Mouse (Mus musculus) NIH3T3 (cell line): ENCODE measurements around the gene Wnt3a.
A peak's percentile ranks its signal among the peaks of the same experiment; 100 is the strongest.

Source experiments
- DNase-seq: peaks from one replicate; pipeline ENCODE4 v3.0.0-alpha.2; 2012; ENCODE audit warnings: low read depth

Wnt3a gene

GRCm38 (mm10) chr11:59262308-59262707, 28.2 kb downstream of the Wnt3a start:
- DNase-seq = no peak

GRCm38 (mm10) chr11:59260706-59261493, 29.7 kb downstream of the Wnt3a start:
- DNase-seq = no peak

- no peak for DNase-seq
Observed at GRCm38 (mm10) chr11:59259647-59260046, 30.9 kb downstream of the Wnt3a start.

- no peak for DNase-seq
Observed at GRCm38 (mm10) chr11:59248101-59248500, 42.5 kb downstream of the Wnt3a start.

GRCm38 (mm10) chr11:59243856-59244255, 46.7 kb downstream of the Wnt3a start:
- no peak for DNase-seq

- DNase-seq = no peak
Observed at GRCm38 (mm10) chr11:59241841-59242240, 48.7 kb downstream of the Wnt3a start.

GRCm38 (mm10) chr11:59239796-59240195, 50.8 kb downstream of the Wnt3a start:
- no peak for DNase-seq

GRCm38 (mm10) chr11:59239428-59239785, 51.1 kb downstream of the Wnt3a start:
- no peak for DNase-seq

GRCm38 (mm10) chr11:59238525-59239427, 51.8 kb downstream of the Wnt3a start:
- DNase-seq = peak; percentile 37

GRCm38 (mm10) chr11:59232797-59233196, 57.8 kb downstream of the Wnt3a start:
- peak; percentile 30 for DNase-seq

- DNase-seq = peak; percentile 71
Observed at GRCm38 (mm10) chr11:59230144-59230760, 60.3 kb downstream of the Wnt3a start.

- DNase-seq = peak; percentile 99
Observed at GRCm38 (mm10) chr11:59228122-59228953, 62.2 kb downstream of the Wnt3a start, which contains the start of gene Arf1. Gene Arf1, minus strand, starts transcription at chr11:59228270.

GRCm38 (mm10) chr11:59227604-59228121, 62.9 kb downstream of the Wnt3a start:
- no peak for DNase-seq

- DNase-seq = peak; percentile 60
Observed at GRCm38 (mm10) chr11:59226787-59227603, 63.6 kb downstream of the Wnt3a start.

GRCm38 (mm10) chr11:59226251-59226650, 64.3 kb downstream of the Wnt3a start:
- DNase-seq = peak; percentile 54

- DNase-seq = no peak
Observed at GRCm38 (mm10) chr11:59225167-59225566, 65.4 kb downstream of the Wnt3a start.

- no peak for DNase-seq
Observed at GRCm38 (mm10) chr11:59224470-59224869, 66.1 kb downstream of the Wnt3a start.

- DNase-seq = no peak
Observed at GRCm38 (mm10) chr11:59224025-59224424, 66.5 kb downstream of the Wnt3a start.

GRCm38 (mm10) chr11:59222306-59222705, 68.2 kb downstream of the Wnt3a start:
- no peak for DNase-seq

GRCm38 (mm10) chr11:59221604-59222003, 68.9 kb downstream of the Wnt3a start:
- no peak for DNase-seq
